Comparison of ENCODE assay signal across 8 mouse cellular contexts in genomic region chr7:126797411-126798126, GRCm38 (mm10). TPM values are rescaled to one million over a fixed set of nuclear protein-coding genes. Genes with fewer than 3 reads are reported as not detected.
DNase-seq lines count a peak whose midpoint lies in the region; ATAC-seq and TF ChIP-seq lines count a peak whose summit lies in the region.

Gene Fam57b (plus strand): TSS chr7:126797668.

- no peaks in the 10 kb centered on the region for H3K27me3 ChIP-seq in heart, embryonic 10.5 days (ENCODE audit: insufficient read depth, poor library complexity, severe bottlenecking)
- no peaks in the 10 kb centered on the region for H3K27me3 ChIP-seq in lung, postnatal 0 days (replicated peaks; ENCODE audit: insufficient read depth, low read length)
- H3K27me3 ChIP-seq in testis, adult 2 months (ENCODE audit: control insufficient read depth, insufficient read depth, low read length) = no peaks in the 10 kb centered on the region

- H3K4me1 ChIP-seq in heart, embryonic 10.5 days = peaks cover 52% of the 10 kb centered on the region
- H3K4me1 ChIP-seq in lung, postnatal 0 days (ENCODE audit: insufficient read depth, low read depth, low read length) = peaks cover 12% of the 10 kb centered on the region; the same call in 1 of the 2 replicates
- peaks cover 17% of the 10 kb centered on the region for H3K4me1 ChIP-seq in testis, adult 2 months (ENCODE audit: control insufficient read depth, insufficient read depth, low read length)

- peak within 1 kb of the TSS; percentile 71 for H3K9ac ChIP-seq in lung, postnatal 0 days (replicated peaks; ENCODE audit: low read depth)

- peaks cover 47% of the 10 kb centered on the region for H3K36me3 ChIP-seq in heart, embryonic 10.5 days
- peaks cover 19% of the 10 kb centered on the region; the same call in 1 of the 2 replicates for H3K36me3 ChIP-seq in lung, postnatal 0 days (ENCODE audit: insufficient read depth, low read length)
- no peaks in the 10 kb centered on the region for H3K36me3 ChIP-seq in testis, adult 2 months (ENCODE audit: control insufficient read depth, insufficient read depth, low read length)

- TF ChIP-seq CTCF in lung, postnatal 0 days (IDR thresholded peaks at IDR 0.05) = no peak
- no peak for TF ChIP-seq CTCF in testis, adult 2 months (IDR thresholded peaks at IDR 0.05; ENCODE audit: control insufficient read depth, insufficient read depth, insufficient replicate concordance, low read depth, low read length)

- no peak for TF ChIP-seq EP300 in lung, postnatal 0 days (IDR thresholded peaks at IDR 0.05)

- DNase-seq in thymus, postnatal 0 days (ENCODE audit: low spot score) = peak; percentile 7
- DNase-seq in thymus, postnatal 36 days = no peak
- peak; percentile 67 to 70 for DNase-seq in cerebellum, postnatal 25 days
- DNase-seq in heart, embryonic 10.5 days (ENCODE audit: low spot score) = no peak
- peak; percentile 41 for DNase-seq in kidney, postnatal 10 days
- DNase-seq in lung, postnatal 0 days (ENCODE audit: low spot score) = peak; percentile 66
- DNase-seq in spleen, postnatal 4 days (ENCODE audit: low spot score in 2 of 2) = no peak

- WGBS in heart, embryonic 10.5 days = 17% methylated on average over 21 of the region's 21 CpGs
- WGBS in lung, postnatal 0 days = 19% methylated on average over 21 of the region's 21 CpGs

- peak within 1 kb of the TSS; percentile 99 for H3K27ac ChIP-seq in heart, embryonic 10.5 days
- peak within 1 kb of the TSS; percentile 90 for H3K27ac ChIP-seq in lung, postnatal 0 days (ENCODE audit: low read length)
- peak within 1 kb of the TSS; percentile 79 for H3K27ac ChIP-seq in testis, adult 2 months (ENCODE audit: control insufficient read depth, insufficient read depth, low read depth, low read length)

- peak within 1 kb of the TSS; percentile 94 for H3K4me3 ChIP-seq in heart, embryonic 10.5 days
- peak within 1 kb of the TSS; percentile 76 for H3K4me3 ChIP-seq in lung, postnatal 0 days (ENCODE audit: low read depth, low read length)
- H3K4me3 ChIP-seq in testis, adult 2 months (ENCODE audit: control insufficient read depth, low read depth, low read length) = peak within 1 kb of the TSS; percentile 94

- H3K9me3 ChIP-seq in heart, embryonic 10.5 days = no peaks in the 10 kb centered on the region
- H3K9me3 ChIP-seq in lung, postnatal 0 days (ENCODE audit: low read length) = no peaks in the 10 kb centered on the region

- peak within 1 kb of the TSS; percentile 77 for H3K4me2 ChIP-seq in lung, postnatal 0 days (replicated peaks; ENCODE audit: low read depth, low read length)

- peak; percentile 40; the same call in 1 of the 2 replicates for TF ChIP-seq POLR2A in testis, adult 2 months (IDR thresholded peaks at IDR 0.05; ENCODE audit: control insufficient read depth, low read depth, low read length)

- ATAC-seq in lung, postnatal 0 days = no peak

RNA-seq across cellular contexts. Expression of gene Fam57b, which starts in this region (rescaled TPM):
- polyA plus RNA-seq in thymus, postnatal 0 days (2015; fragmentation: Nextera tagmentation; extraction: Ambion mirVana) = 0.19 and 0.20 TPM in 2 replicates
- polyA plus RNA-seq in heart, embryonic 10.5 days (2016; fragmentation: Nextera tagmentation; extraction: Ambion mirVana) = 0.06 and 0.38 TPM in 2 replicates
- 0.13 and 0.19 TPM in 2 replicates for polyA plus RNA-seq in lung, postnatal 0 days (2015; fragmentation: Nextera tagmentation; extraction: Ambion mirVana)
- 7.9 and 9.8 TPM in 2 replicates for polyA plus RNA-seq in testis, adult 2 months (2012; rRNA removed)

Comparison
In these comparisons a context has a peak if more than half of its experiments do, and no peak if none do; other contexts are left out.
1. Peak in DNase-seq in thymus, postnatal 0 days; RNA of the gene not detected or under 1 TPM.
2. Peak in DNase-seq, H3K4me3 ChIP-seq, H3K27ac ChIP-seq, H3K9ac ChIP-seq and H3K4me2 ChIP-seq in lung, postnatal 0 days; RNA of the gene not detected or under 1 TPM.
3. DNase-seq: peak in cerebellum, postnatal 25 days (2 of 2) and kidney, postnatal 10 days (single experiment); none in thymus, postnatal 36 days (0 of 2), heart, embryonic 10.5 days (single experiment) and spleen, postnatal 4 days (0 of 2).
4. Peak in every context shown above with its lines, with median percentiles within 50 percentile points of each other: H3K27ac ChIP-seq and H3K4me3 ChIP-seq.